Mouse (Mus musculus): ENCODE results near the gene Cavin3. TPM values are rescaled to one million over a fixed set of nuclear protein-coding genes. Genes with fewer than 3 reads are reported as not detected.

Cavin3 gene
- polyA plus RNA-seq (2015; fragmentation: Nextera tagmentation; extraction: Ambion mirVana): 90.2 and 97.1 TPM in 2 replicates

GRCm38 (mm10) chr7:105481505-105482411 is at the start of gene Cavin3:
TSS of gene Cavin3 (minus strand) at chr7:105482300.
- WGBS: 2% methylated on average over 62 of the region's 63 CpGs
- peak within 1 kb of the TSS; percentile 63 for H3K4me3 ChIP-seq (ENCODE audit: low read length)
- H3K9me3 ChIP-seq (ENCODE audit: control insufficient read depth, low read length): no peaks in the 10 kb centered on the region
- H3K4me1 ChIP-seq (replicated peaks; ENCODE audit: control insufficient read depth, insufficient read depth, low read length): peaks cover 18% of the 10 kb centered on the region
- no peaks in the 10 kb centered on the region for H3K36me3 ChIP-seq (ENCODE audit: control insufficient read depth, insufficient read depth, low read length)
- H3K4me2 ChIP-seq (ENCODE audit: low read depth, low read length): peak within 1 kb of the TSS; percentile 85
- no peaks in the 10 kb centered on the region for H3K27me3 ChIP-seq (ENCODE audit: control insufficient read depth, insufficient read depth, low read depth, low read length)
- peak; percentile 92 for ATAC-seq (ENCODE audit: low read depth)
- H3K9ac ChIP-seq (ENCODE audit: low read length): peak within 1 kb of the TSS; percentile 84
- H3K27ac ChIP-seq (ENCODE audit: low read length): peak within 1 kb of the TSS; percentile 89

GRCm38 (mm10) chr7:105528094-105528493 is 46.0 kb upstream of the Cavin3 start:
- WGBS: 66% methylated on average over 4 of the region's 4 CpGs
- ATAC-seq (ENCODE audit: low read depth): no peak
- Histone ChIP-seq H3K36me3 (ENCODE audit: control insufficient read depth, insufficient read depth, low read length) (no peaks in the 10 kb centered on the region), H3K4me2 (ENCODE audit: low read depth, low read length) (no peak overlapping the region), H3K27ac (ENCODE audit: low read length) (no peak overlapping the region), H3K4me1 (replicated peaks; ENCODE audit: control insufficient read depth, insufficient read depth, low read length) (no peaks in the 10 kb centered on the region), H3K27me3 (ENCODE audit: control insufficient read depth, insufficient read depth, low read depth, low read length) (no peaks in the 10 kb centered on the region), H3K4me3 (ENCODE audit: low read length) (no peak overlapping the region), H3K9me3 (ENCODE audit: control insufficient read depth, low read length) (no peaks in the 10 kb centered on the region), H3K9ac (ENCODE audit: low read length) (no peak overlapping the region)

- Histone ChIP-seq H3K9ac (ENCODE audit: low read length) (no peak overlapping the region), H3K9me3 (ENCODE audit: control insufficient read depth, low read length) (no peaks in the 10 kb centered on the region), H3K27ac (ENCODE audit: low read length) (no peak overlapping the region), H3K4me2 (ENCODE audit: low read depth, low read length) (no peak overlapping the region), H3K27me3 (ENCODE audit: control insufficient read depth, insufficient read depth, low read depth, low read length) (no peaks in the 10 kb centered on the region), H3K4me3 (ENCODE audit: low read length) (no peak overlapping the region), H3K4me1 (replicated peaks; ENCODE audit: control insufficient read depth, insufficient read depth, low read length) (no peaks in the 10 kb centered on the region), H3K36me3 (ENCODE audit: control insufficient read depth, insufficient read depth, low read length) (no peaks in the 10 kb centered on the region)
- WGBS: 62% methylated on average over 1 of the region's 1 CpGs
- no peak for ATAC-seq (ENCODE audit: low read depth)
These were observed 45.3 kb upstream of the Cavin3 start for GRCm38 (mm10) chr7:105527306-105527937.

GRCm38 (mm10) chr7:105524222-105524621 is 42.1 kb upstream of the Cavin3 start:
- WGBS: 74% methylated on average over 2 of the region's 2 CpGs
- Histone ChIP-seq H3K4me2 (ENCODE audit: low read depth, low read length) (no peak overlapping the region), H3K4me1 (replicated peaks; ENCODE audit: control insufficient read depth, insufficient read depth, low read length) (no peaks in the 10 kb centered on the region), H3K9me3 (ENCODE audit: control insufficient read depth, low read length) (no peaks in the 10 kb centered on the region), H3K36me3 (ENCODE audit: control insufficient read depth, insufficient read depth, low read length) (no peaks in the 10 kb centered on the region), H3K4me3 (ENCODE audit: low read length) (no peak overlapping the region), H3K9ac (ENCODE audit: low read length) (no peak overlapping the region), H3K27ac (ENCODE audit: low read length) (no peak overlapping the region), H3K27me3 (ENCODE audit: control insufficient read depth, insufficient read depth, low read depth, low read length) (no peaks in the 10 kb centered on the region)
- ATAC-seq (ENCODE audit: low read depth): no peak

GRCm38 (mm10) chr7:105520201-105520600 is 38.1 kb upstream of the Cavin3 start:
- no peaks in the 10 kb centered on the region for H3K27me3 ChIP-seq (ENCODE audit: control insufficient read depth, insufficient read depth, low read depth, low read length)
- H3K4me1 ChIP-seq (replicated peaks; ENCODE audit: control insufficient read depth, insufficient read depth, low read length): no peaks in the 10 kb centered on the region
- ATAC-seq (ENCODE audit: low read depth): no peak
- no peak overlapping the region for H3K9ac ChIP-seq (ENCODE audit: low read length)
- no peak overlapping the region for H3K4me2 ChIP-seq (ENCODE audit: low read depth, low read length)
- no peak overlapping the region for H3K27ac ChIP-seq (ENCODE audit: low read length)
- no peaks in the 10 kb centered on the region for H3K36me3 ChIP-seq (ENCODE audit: control insufficient read depth, insufficient read depth, low read length)
- H3K4me3 ChIP-seq (ENCODE audit: low read length): no peak overlapping the region
- WGBS: 31% methylated on average over 6 of the region's 6 CpGs
- no peaks in the 10 kb centered on the region for H3K9me3 ChIP-seq (ENCODE audit: control insufficient read depth, low read length)

- Histone ChIP-seq H3K4me3 (ENCODE audit: low read length) (no peak overlapping the region), H3K27me3 (ENCODE audit: control insufficient read depth, insufficient read depth, low read depth, low read length) (no peaks in the 10 kb centered on the region), H3K27ac (ENCODE audit: low read length) (no peak overlapping the region), H3K4me2 (ENCODE audit: low read depth, low read length) (no peak overlapping the region), H3K9ac (ENCODE audit: low read length) (no peak overlapping the region), H3K36me3 (ENCODE audit: control insufficient read depth, insufficient read depth, low read length) (no peaks in the 10 kb centered on the region), H3K4me1 (replicated peaks; ENCODE audit: control insufficient read depth, insufficient read depth, low read length) (no peaks in the 10 kb centered on the region), H3K9me3 (ENCODE audit: control insufficient read depth, low read length) (no peaks in the 10 kb centered on the region)
- no peak for ATAC-seq (ENCODE audit: low read depth)
- 58% methylated on average over 2 of the region's 2 CpGs for WGBS
These were observed 37.7 kb upstream of the Cavin3 start for GRCm38 (mm10) chr7:105519771-105520170.

GRCm38 (mm10) chr7:105519336-105519735 is 37.2 kb upstream of the Cavin3 start:
- no peak for ATAC-seq (ENCODE audit: low read depth)
- Histone ChIP-seq H3K4me1 (replicated peaks; ENCODE audit: control insufficient read depth, insufficient read depth, low read length) (no peaks in the 10 kb centered on the region), H3K27me3 (ENCODE audit: control insufficient read depth, insufficient read depth, low read depth, low read length) (no peaks in the 10 kb centered on the region), H3K4me3 (ENCODE audit: low read length) (no peak overlapping the region), H3K4me2 (ENCODE audit: low read depth, low read length) (no peak overlapping the region), H3K9ac (ENCODE audit: low read length) (no peak overlapping the region), H3K27ac (ENCODE audit: low read length) (no peak overlapping the region), H3K36me3 (ENCODE audit: control insufficient read depth, insufficient read depth, low read length) (no peaks in the 10 kb centered on the region), H3K9me3 (ENCODE audit: control insufficient read depth, low read length) (no peaks in the 10 kb centered on the region)
- 65% methylated on average over 11 of the region's 11 CpGs for WGBS

GRCm38 (mm10) chr7:105516669-105517360 is 34.7 kb upstream of the Cavin3 start:
- Histone ChIP-seq H3K4me1 (replicated peaks; ENCODE audit: control insufficient read depth, insufficient read depth, low read length) (no peaks in the 10 kb centered on the region), H3K4me3 (ENCODE audit: low read length) (no peak overlapping the region), H3K9ac (ENCODE audit: low read length) (no peak overlapping the region), H3K27ac (ENCODE audit: low read length) (no peak overlapping the region), H3K27me3 (ENCODE audit: control insufficient read depth, insufficient read depth, low read depth, low read length) (no peaks in the 10 kb centered on the region), H3K36me3 (ENCODE audit: control insufficient read depth, insufficient read depth, low read length) (no peaks in the 10 kb centered on the region), H3K4me2 (ENCODE audit: low read depth, low read length) (no peak overlapping the region), H3K9me3 (ENCODE audit: control insufficient read depth, low read length) (no peaks in the 10 kb centered on the region)
- 36% methylated on average over 9 of the region's 9 CpGs for WGBS
- no peak for ATAC-seq (ENCODE audit: low read depth)

- H3K4me1 ChIP-seq (replicated peaks; ENCODE audit: control insufficient read depth, insufficient read depth, low read length): no peaks in the 10 kb centered on the region
- H3K4me2 ChIP-seq (ENCODE audit: low read depth, low read length): no peak overlapping the region
- peak; percentile 26; the same call in 1 of the 2 replicates for ATAC-seq (ENCODE audit: low read depth)
- no peaks in the 10 kb centered on the region for H3K36me3 ChIP-seq (ENCODE audit: control insufficient read depth, insufficient read depth, low read length)
- 5% methylated on average over 5 of the region's 5 CpGs for WGBS
- H3K9me3 ChIP-seq (ENCODE audit: control insufficient read depth, low read length): no peaks in the 10 kb centered on the region
- H3K27ac ChIP-seq (ENCODE audit: low read length): no peak overlapping the region
- H3K4me3 ChIP-seq (ENCODE audit: low read length): no peak overlapping the region
- no peak overlapping the region for H3K9ac ChIP-seq (ENCODE audit: low read length)
- H3K27me3 ChIP-seq (ENCODE audit: control insufficient read depth, insufficient read depth, low read depth, low read length): no peaks in the 10 kb centered on the region
These were observed 33.1 kb upstream of the Cavin3 start for GRCm38 (mm10) chr7:105515178-105515577.
